Mouse (Mus musculus) bone marrow, adult 2 months (tissue): ENCODE data around the gene Insm2. TPM values are rescaled to one million over a fixed set of nuclear protein-coding genes. Genes with fewer than 3 reads are reported as not detected.

ENCODE experiments used
- H3K27ac ChIP-seq: fragments of 200-500 bp; 2 replicates; pipeline ENCODE4 v1.5.1; 2012; ENCODE audit warnings: low read depth, mild to moderate bottlenecking, control low read depth, inconsistent platforms, low read length; ENCODE audit not compliant: control insufficient read depth, poor library complexity, insufficient read depth
- H3K4me1 ChIP-seq: fragments of 200-500 bp; 2 replicates; pipeline ENCODE4 v1.6.1; 2011; ENCODE audit warnings: low read length; ENCODE audit not compliant: control insufficient read depth, insufficient read depth
- H3K4me3 ChIP-seq: fragments of 200-500 bp; replicated peaks from 2 replicates; pipeline ENCODE3; 2011; ENCODE audit warnings: mild to moderate bottlenecking, low read depth, low read length, control low read depth; ENCODE audit not compliant: control insufficient read depth
- CTCF ChIP-seq: fragments of 200-500 bp; IDR thresholded peaks from 2 replicates; pipeline ENCODE4 v1.5.1; 2011; ENCODE audit warnings: low read length, control low read depth; ENCODE audit not compliant: control insufficient read depth, insufficient read depth
- POLR2A ChIP-seq: fragments of 200-500 bp; IDR thresholded peaks from 2 replicates; pipeline ENCODE4 v1.6.1; 2011; ENCODE audit warnings: low read depth, mild to moderate bottlenecking, control low read depth, low read length, borderline replicate concordance; ENCODE audit not compliant: control insufficient read depth
- WGBS: fragments of 180-500 bp; shearing (Covaris S2); methylation state at CpG from one replicate; pipeline ENCODE4 v1.1.7; 2018; 5-methylcytosine and 5-hydroxymethylcytosine counted together
- polyA plus RNA-seq: library from polyadenylated mRNA; stranded (reverse); fragments of >200 nt; gene quantifications from 2 replicates; pipeline ENCODE4 v1.2.4, GENCODE M21; 2011; ENCODE audit warnings: low replicate concordance; ENCODE audit not compliant: missing spikeins, insufficient read depth, insufficient read length

Insm2 gene
- polyA plus RNA-seq, 1 experiment: not detected

DNA sequence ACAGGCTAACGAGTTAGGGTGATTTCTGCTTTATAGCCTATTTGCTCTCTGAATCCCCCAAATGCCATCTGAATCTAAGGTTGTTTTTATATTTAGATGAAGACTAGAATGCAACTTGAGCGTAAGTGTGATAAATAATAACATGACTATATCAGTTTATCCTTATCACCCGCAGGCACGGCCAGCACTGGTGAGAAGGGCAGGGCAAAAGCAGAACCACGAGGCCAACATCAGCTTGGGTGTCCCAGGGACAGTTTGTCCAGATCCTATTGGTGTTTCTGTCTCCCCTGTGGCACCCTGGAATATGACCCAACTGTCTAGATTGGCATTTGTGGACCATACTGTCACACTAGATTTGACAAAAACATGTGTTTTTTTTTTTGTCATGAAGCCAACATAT lies 24.0 kb downstream of the Insm2 start:
- H3K4me1 ChIP-seq: no peaks in the 10 kb centered on the region
- 73% methylated on average over 5 of the region's 5 CpGs for WGBS
- no peak overlapping the region for H3K27ac ChIP-seq
- TF ChIP-seq POLR2A: no peak
- TF ChIP-seq CTCF: no peak
- no peak overlapping the region for H3K4me3 ChIP-seq

DNA sequence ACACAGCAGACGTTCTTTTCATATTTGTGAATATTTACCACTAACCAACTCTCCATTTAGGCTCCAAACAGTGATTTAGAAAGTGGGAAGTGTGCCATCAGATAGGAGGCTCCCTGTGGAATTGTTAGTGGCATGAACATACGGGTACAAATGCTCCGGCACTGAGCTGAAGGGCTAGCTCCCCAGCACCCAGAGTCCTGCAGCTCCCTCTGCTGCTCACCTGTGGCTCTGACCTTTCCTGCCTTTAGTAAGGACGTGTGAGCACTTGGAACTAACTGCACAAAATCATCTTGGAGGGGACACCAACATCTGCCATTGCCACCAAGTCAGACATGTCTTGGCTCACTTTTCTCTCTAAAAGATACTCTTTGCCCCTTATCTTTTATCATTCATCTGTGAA lies 27.5 kb downstream of the Insm2 start:
- H3K4me1 ChIP-seq: no peaks in the 10 kb centered on the region
- no peak overlapping the region for H3K27ac ChIP-seq
- TF ChIP-seq CTCF (peak; percentile 16; the same call in 1 of the 2 replicates), POLR2A (no peak)
- no peak overlapping the region for H3K4me3 ChIP-seq
- 69% methylated on average over 4 of the region's 4 CpGs for WGBS

DNA sequence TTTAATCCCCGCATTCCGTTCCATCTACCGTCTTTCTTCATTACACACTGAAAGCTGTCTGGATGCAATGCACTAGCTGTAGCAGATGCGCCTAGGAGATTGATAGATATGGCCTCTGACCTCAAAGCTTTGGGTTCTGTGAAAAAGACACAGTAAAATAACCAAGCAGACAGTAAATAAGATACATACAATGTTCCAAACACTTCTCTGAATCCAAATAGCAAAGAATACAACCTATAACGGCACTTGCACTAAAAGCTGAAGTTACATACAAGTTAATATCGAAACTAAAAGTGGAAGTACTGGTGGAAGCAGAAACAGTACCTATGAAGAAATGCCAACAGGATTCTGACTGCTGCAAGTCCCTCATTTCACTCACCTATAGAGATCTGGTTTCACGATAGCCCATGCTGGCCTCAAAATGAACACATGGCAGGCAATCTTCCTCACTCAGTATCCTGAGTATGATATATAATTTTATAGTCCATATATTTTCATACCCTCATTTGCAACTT lies 48.8 kb downstream of the Insm2 start:
- TF ChIP-seq POLR2A (no peak), CTCF (no peak)
- no peaks in the 10 kb centered on the region for H3K4me1 ChIP-seq
- H3K4me3 ChIP-seq: no peak overlapping the region
- H3K27ac ChIP-seq: no peak overlapping the region
- 76% methylated on average over 7 of the region's 7 CpGs for WGBS

Other genes starting within 250 kb of the Insm2 start
- 71.0 and 119 TPM in 2 replicates for gene Psma6, start 215.2 kb upstream of the Insm2 start, polyA plus RNA-seq
- gene Nfkbia, start 106.8 kb upstream of the Insm2 start, polyA plus RNA-seq: 51.8 and 91.0 TPM in 2 replicates
- gene Aldoart2, start 34.2 kb upstream of the Insm2 start, polyA plus RNA-seq: not detected in 2 replicates
- 6.5 and 10.3 TPM in 2 replicates for gene Ralgapa1, start 221.7 kb downstream of the Insm2 start, polyA plus RNA-seq
- gene Brms1l, start 236.9 kb downstream of the Insm2 start, polyA plus RNA-seq: 8.5 and 28.3 TPM in 2 replicates